Mouse (Mus musculus): ENCODE results near the gene Tgfbr2. TPM values are rescaled to one million over a fixed set of nuclear protein-coding genes. Genes with fewer than 3 reads are reported as not detected.

Gene Tgfbr2
- polyA plus RNA-seq, 2 experiments, result 3.2 to 4.2 TPM

GRCm38 (mm10) chr9:116084324-116084931, 90.7 kb downstream of the Tgfbr2 start:
- H3K4me3 ChIP-seq (ENCODE audit: insufficient read depth in 1 of 2, low read depth in 2 of 2, low read length in 2 of 2), result no peak overlapping the region
- 46% methylated on average over 12 of the region's 12 CpGs for WGBS (ENCODE audit: insufficient replicate concordance)
- H3K9me3 ChIP-seq (ENCODE audit: control insufficient read depth, low read length), result no peaks in the 10 kb centered on the region
- ATAC-seq (ENCODE audit: insufficient read depth) (no peak), DNase-seq (ENCODE audit: low read depth in 3 of 3, low spot score in 3 of 3) (no peak)
- H3K4me2 ChIP-seq (ENCODE audit: low read depth), result no peak overlapping the region
- peaks cover 0 to 9% of the 10 kb centered on the region in 2 experiments; a peak in 2 of 4 replicates for H3K4me1 ChIP-seq (replicated peaks; ENCODE audit: control insufficient read depth in 2 of 2, insufficient read depth in 2 of 2, low read length in 1 of 2)
- H3K36me3 ChIP-seq (replicated peaks; ENCODE audit: control insufficient read depth, insufficient read depth, low read depth), result no peaks in the 10 kb centered on the region
- no peak for TF ChIP-seq EP300 (IDR thresholded peaks at IDR 0.05; ENCODE audit: low read depth)
- TF ChIP-seq CTCF (IDR thresholded peaks at IDR 0.05; ENCODE audit: low read depth), result no peak
- no peak overlapping the region for H3K27ac ChIP-seq
- H3K9ac ChIP-seq (replicated peaks), result no peak overlapping the region
- H3K27me3 ChIP-seq (ENCODE audit: control insufficient read depth, insufficient read depth, low read length), result no peaks in the 10 kb centered on the region

- DNase-seq (ENCODE audit: low read depth in 3 of 3, low spot score in 3 of 3) (no peak), ATAC-seq (ENCODE audit: insufficient read depth) (no peak; the same call in 1 of the 2 replicates)
- H3K9ac ChIP-seq (replicated peaks), result no peak overlapping the region
- H3K4me1 ChIP-seq (replicated peaks; ENCODE audit: control insufficient read depth in 2 of 2, insufficient read depth in 2 of 2, low read length in 1 of 2), result peaks cover 0 to 9% of the 10 kb centered on the region in 2 experiments; a peak in 2 of 4 replicates
- H3K36me3 ChIP-seq (replicated peaks; ENCODE audit: control insufficient read depth, insufficient read depth, low read depth), result no peaks in the 10 kb centered on the region
- H3K4me3 ChIP-seq (ENCODE audit: insufficient read depth in 1 of 2, low read depth in 2 of 2, low read length in 2 of 2), result no peak overlapping the region
- H3K4me2 ChIP-seq (ENCODE audit: low read depth), result no peak overlapping the region
- no peak overlapping the region for H3K27ac ChIP-seq
- TF ChIP-seq EP300 (IDR thresholded peaks at IDR 0.05; ENCODE audit: low read depth), result no peak
- TF ChIP-seq CTCF (IDR thresholded peaks at IDR 0.05; ENCODE audit: low read depth), result no peak
- 46% methylated on average over 8 of the region's 8 CpGs for WGBS (ENCODE audit: insufficient replicate concordance)
- no peaks in the 10 kb centered on the region for H3K9me3 ChIP-seq (ENCODE audit: control insufficient read depth, low read length)
- no peaks in the 10 kb centered on the region for H3K27me3 ChIP-seq (ENCODE audit: control insufficient read depth, insufficient read depth, low read length)
Measured at GRCm38 (mm10) chr9:116083726-116084323, 91.3 kb downstream of the Tgfbr2 start.

- TF ChIP-seq CTCF (IDR thresholded peaks at IDR 0.05; ENCODE audit: low read depth) (no peak), EP300 (IDR thresholded peaks at IDR 0.05; ENCODE audit: low read depth) (no peak)
- H3K27me3 ChIP-seq (ENCODE audit: control insufficient read depth, insufficient read depth, low read length), result no peaks in the 10 kb centered on the region
- H3K9ac ChIP-seq (replicated peaks), result no peak overlapping the region
- ATAC-seq (ENCODE audit: insufficient read depth), result no peak
- DNase-seq (ENCODE audit: low read depth in 3 of 3, low spot score in 3 of 3), result no peak
- no peak overlapping the region for H3K4me2 ChIP-seq (ENCODE audit: low read depth)
- WGBS (ENCODE audit: insufficient replicate concordance), result 72% methylated on average over 5 of the region's 5 CpGs
- peaks cover 0 to 9% of the 10 kb centered on the region in 2 experiments; a peak in 2 of 4 replicates for H3K4me1 ChIP-seq (replicated peaks; ENCODE audit: control insufficient read depth in 2 of 2, insufficient read depth in 2 of 2, low read length in 1 of 2)
- H3K4me3 ChIP-seq (ENCODE audit: insufficient read depth in 1 of 2, low read depth in 2 of 2, low read length in 2 of 2), result no peak overlapping the region
- H3K36me3 ChIP-seq (replicated peaks; ENCODE audit: control insufficient read depth, insufficient read depth, low read depth), result no peaks in the 10 kb centered on the region
- H3K27ac ChIP-seq, result no peak overlapping the region
- H3K9me3 ChIP-seq (ENCODE audit: control insufficient read depth, low read length), result no peaks in the 10 kb centered on the region
Measured at GRCm38 (mm10) chr9:116083300-116083699, 91.9 kb downstream of the Tgfbr2 start.

GRCm38 (mm10) chr9:116081781-116082180, 93.4 kb downstream of the Tgfbr2 start:
- H3K9ac ChIP-seq (replicated peaks), result no peak overlapping the region
- peaks cover 0 to 9% of the 10 kb centered on the region in 2 experiments; a peak in 2 of 4 replicates for H3K4me1 ChIP-seq (replicated peaks; ENCODE audit: control insufficient read depth in 2 of 2, insufficient read depth in 2 of 2, low read length in 1 of 2)
- H3K4me2 ChIP-seq (ENCODE audit: low read depth), result no peak overlapping the region
- no peak overlapping the region for H3K4me3 ChIP-seq (ENCODE audit: insufficient read depth in 1 of 2, low read depth in 2 of 2, low read length in 2 of 2)
- H3K27me3 ChIP-seq (ENCODE audit: control insufficient read depth, insufficient read depth, low read length), result no peaks in the 10 kb centered on the region
- H3K36me3 ChIP-seq (replicated peaks; ENCODE audit: control insufficient read depth, insufficient read depth, low read depth), result no peaks in the 10 kb centered on the region
- no peak for DNase-seq (ENCODE audit: low read depth in 3 of 3, low spot score in 3 of 3)
- TF ChIP-seq EP300 (IDR thresholded peaks at IDR 0.05; ENCODE audit: low read depth), result no peak
- TF ChIP-seq CTCF (IDR thresholded peaks at IDR 0.05; ENCODE audit: low read depth), result no peak
- WGBS (ENCODE audit: insufficient replicate concordance), result 60% methylated on average over 4 of the region's 4 CpGs
- H3K27ac ChIP-seq, result no peak overlapping the region
- no peaks in the 10 kb centered on the region for H3K9me3 ChIP-seq (ENCODE audit: control insufficient read depth, low read length)
- no peak for ATAC-seq (ENCODE audit: insufficient read depth)

- no peaks in the 10 kb centered on the region for H3K36me3 ChIP-seq (replicated peaks; ENCODE audit: control insufficient read depth, insufficient read depth, low read depth)
- DNase-seq (ENCODE audit: low read depth in 3 of 3, low spot score in 3 of 3) (no peak), ATAC-seq (ENCODE audit: insufficient read depth) (no peak)
- TF ChIP-seq EP300 (IDR thresholded peaks at IDR 0.05; ENCODE audit: low read depth) (no peak), CTCF (IDR thresholded peaks at IDR 0.05; ENCODE audit: low read depth) (no peak)
- no peaks in the 10 kb centered on the region for H3K4me1 ChIP-seq (replicated peaks; ENCODE audit: control insufficient read depth in 2 of 2, insufficient read depth in 2 of 2, low read length in 1 of 2)
- no peak overlapping the region for H3K4me3 ChIP-seq (ENCODE audit: insufficient read depth in 1 of 2, low read depth in 2 of 2, low read length in 2 of 2)
- 40% methylated on average over 2 of the region's 2 CpGs for WGBS (ENCODE audit: insufficient replicate concordance)
- no peak overlapping the region for H3K27ac ChIP-seq
- H3K4me2 ChIP-seq (ENCODE audit: low read depth), result no peak overlapping the region
- no peaks in the 10 kb centered on the region for H3K27me3 ChIP-seq (ENCODE audit: control insufficient read depth, insufficient read depth, low read length)
- no peaks in the 10 kb centered on the region for H3K9me3 ChIP-seq (ENCODE audit: control insufficient read depth, low read length)
- no peak overlapping the region for H3K9ac ChIP-seq (replicated peaks)
Measured at GRCm38 (mm10) chr9:116077419-116077818, 97.7 kb downstream of the Tgfbr2 start.

All from liver, embryonic 14.5 days (tissue).